Mouse (Mus musculus): ENCODE measurements at regions not wholly inside any gene's neighbourhood (a gene's known extent, or its start where the extent isn't known, plus 50 kb on each side); places are given as distances from the start of the nearest gene placed in this dataset.

GRCm38 (mm10) chr17:88337649-88338404 is 102.7 kb upstream of the Foxn2 start:
- Histone ChIP-seq H3K4me3 (no peak overlapping the region), H3K27ac (no peak overlapping the region)
- no peak for TF ChIP-seq CTCF (IDR thresholded peaks at IDR 0.05)
- intact Hi-C loops (cut with DNase I), result no loop called here
- no peak for DNase-seq (ENCODE audit: extremely low spot score in 1 of 2, low spot score in 2 of 2)

- intact Hi-C loops (cut with DNase I), result no loop called here
- Histone ChIP-seq H3K27ac (no peak overlapping the region), H3K4me3 (no peak overlapping the region)
- no peak for DNase-seq (ENCODE audit: extremely low spot score in 1 of 2, low spot score in 2 of 2)
- no peak for TF ChIP-seq CTCF (IDR thresholded peaks at IDR 0.05)
Measured at GRCm38 (mm10) chr17:88341141-88341540, 99.4 kb upstream of the Foxn2 start.

GRCm38 (mm10) chr17:88341599-88341998 is 98.9 kb upstream of the Foxn2 start:
- no peak for DNase-seq (ENCODE audit: extremely low spot score in 1 of 2, low spot score in 2 of 2)
- Histone ChIP-seq H3K27ac (no peak overlapping the region), H3K4me3 (no peak overlapping the region)
- intact Hi-C loops (cut with DNase I), result no loop called here
- no peak for TF ChIP-seq CTCF (IDR thresholded peaks at IDR 0.05)

- intact Hi-C loops (cut with DNase I), result no loop called here
- no peak for DNase-seq (ENCODE audit: extremely low spot score in 1 of 2, low spot score in 2 of 2)
- Histone ChIP-seq H3K4me3 (no peak overlapping the region), H3K27ac (no peak overlapping the region)
- TF ChIP-seq CTCF (IDR thresholded peaks at IDR 0.05), result no peak
Measured at GRCm38 (mm10) chr17:88343091-88343783, 97.3 kb upstream of the Foxn2 start.

DNA sequence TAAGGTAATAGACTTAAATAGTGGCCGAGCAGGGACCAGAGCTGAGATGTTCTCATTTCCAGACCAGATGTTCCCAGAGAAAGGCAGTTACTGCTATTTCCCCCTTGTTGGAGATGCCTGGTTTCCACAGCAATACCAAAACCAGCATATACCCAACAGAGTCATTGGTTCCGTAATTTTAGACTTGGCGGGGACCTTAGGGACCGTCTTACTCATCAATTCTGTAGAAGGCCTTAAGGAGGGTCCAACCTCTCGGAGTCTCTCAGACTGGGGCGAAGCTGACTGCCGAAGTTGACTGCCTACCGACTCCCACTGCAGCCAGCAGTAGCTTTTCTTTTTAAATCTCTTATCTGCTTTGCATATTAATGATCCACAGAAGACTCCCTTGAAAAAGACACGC is 95.1 kb upstream of the Foxn2 start:
- intact Hi-C loops (cut with DNase I), result no loop called here
- H3K27ac ChIP-seq, result no peak overlapping the region
- no peak for TF ChIP-seq CTCF (IDR thresholded peaks at IDR 0.05)
- no peak overlapping the region for H3K4me3 ChIP-seq
- DNase-seq (ENCODE audit: extremely low spot score in 1 of 2, low spot score in 2 of 2), result no peak

DNA sequence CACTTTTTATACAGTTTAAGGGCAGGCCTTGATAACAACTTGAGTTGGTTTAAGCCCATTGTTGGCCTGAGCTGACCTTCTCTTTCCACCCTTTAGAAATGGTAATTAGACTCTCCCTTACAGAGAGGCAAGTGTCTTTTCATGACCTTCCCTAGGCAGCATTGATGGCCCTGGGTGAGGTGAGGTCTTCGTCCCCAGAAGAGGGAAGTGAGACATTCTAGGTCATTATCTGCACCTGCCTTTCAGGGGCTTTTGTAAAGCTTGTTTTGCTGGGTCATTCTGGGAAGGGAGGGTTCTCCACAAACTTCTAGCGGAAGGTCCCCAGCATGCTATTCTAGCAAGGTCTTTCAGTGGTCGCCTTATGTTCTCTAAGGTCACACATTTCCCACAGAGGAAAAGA is 93.6 kb upstream of the Foxn2 start:
- H3K27ac ChIP-seq, result no peak overlapping the region
- no peak overlapping the region for H3K4me3 ChIP-seq
- no peak for DNase-seq (ENCODE audit: extremely low spot score in 1 of 2, low spot score in 2 of 2)
- no peak for TF ChIP-seq CTCF (IDR thresholded peaks at IDR 0.05)
- intact Hi-C loops (cut with DNase I), result no loop called here

- no peak overlapping the region for H3K4me3 ChIP-seq
- H3K27ac ChIP-seq, result no peak overlapping the region
- no peak for DNase-seq (ENCODE audit: extremely low spot score in 1 of 2, low spot score in 2 of 2)
- intact Hi-C loops (cut with DNase I), result no loop called here
- TF ChIP-seq CTCF (IDR thresholded peaks at IDR 0.05), result no peak
Measured at GRCm38 (mm10) chr17:88349825-88350460, 90.6 kb upstream of the Foxn2 start.

DNA sequence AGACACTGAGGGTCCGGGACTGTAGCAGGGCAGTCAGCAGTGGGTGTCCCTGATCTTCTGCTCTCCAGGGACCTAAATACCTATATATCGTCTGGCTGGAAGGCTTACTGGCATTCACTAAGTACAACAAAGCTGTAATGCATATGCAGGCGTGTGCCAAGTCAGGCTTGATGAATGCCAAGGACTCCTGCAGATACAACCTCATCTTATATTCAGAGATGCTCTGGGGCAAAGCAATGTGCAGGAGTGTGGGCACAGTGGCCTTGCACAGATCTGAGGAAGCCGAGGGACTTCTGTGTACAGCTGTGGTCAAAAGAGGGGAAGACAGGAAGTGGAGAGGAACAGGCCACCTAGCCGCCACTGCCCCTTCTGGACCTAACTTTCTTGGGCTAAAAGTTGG is 89.5 kb upstream of the Foxn2 start:
- no peak overlapping the region for H3K27ac ChIP-seq
- intact Hi-C loops (cut with DNase I), result no loop called here
- H3K4me3 ChIP-seq, result no peak overlapping the region
- DNase-seq (ENCODE audit: extremely low spot score in 1 of 2, low spot score in 2 of 2), result no peak
- TF ChIP-seq CTCF (IDR thresholded peaks at IDR 0.05), result no peak

- intact Hi-C loops (cut with DNase I), result no loop called here
Measured at GRCm38 (mm10) chr17:88352960-88353359, 87.6 kb upstream of the Foxn2 start.

GRCm38 (mm10) chr17:88361161-88361560 is 79.3 kb upstream of the Foxn2 start:
- Histone ChIP-seq H3K4me3 (no peak overlapping the region), H3K27ac (no peak overlapping the region)
- no peak for DNase-seq (ENCODE audit: extremely low spot score in 1 of 2, low spot score in 2 of 2)
- no peak for TF ChIP-seq CTCF (IDR thresholded peaks at IDR 0.05)
- intact Hi-C loops (cut with DNase I), result no loop called here

More at GRCm38 (mm10) chr17:88352960-88353359, 87.6 kb upstream of the Foxn2 start:
- Histone ChIP-seq H3K4me3 (no peak overlapping the region), H3K27ac (no peak overlapping the region)
- TF ChIP-seq CTCF (IDR thresholded peaks at IDR 0.05), result no peak
- DNase-seq (ENCODE audit: extremely low spot score in 1 of 2, low spot score in 2 of 2), result no peak

GRCm38 (mm10) chr17:88362404-88362803 is 78.1 kb upstream of the Foxn2 start:
- no peak for TF ChIP-seq CTCF (IDR thresholded peaks at IDR 0.05)
- intact Hi-C loops (cut with DNase I), result no loop called here
- DNase-seq (ENCODE audit: extremely low spot score in 1 of 2, low spot score in 2 of 2), result no peak
- Histone ChIP-seq H3K27ac (no peak overlapping the region), H3K4me3 (no peak overlapping the region)

- no peak for TF ChIP-seq CTCF (IDR thresholded peaks at IDR 0.05)
- DNase-seq (ENCODE audit: extremely low spot score in 1 of 2, low spot score in 2 of 2), result no peak
- intact Hi-C loops (cut with DNase I), result no loop called here
- Histone ChIP-seq H3K4me3 (no peak overlapping the region), H3K27ac (no peak overlapping the region)
Measured at GRCm38 (mm10) chr17:88367876-88368275, 72.6 kb upstream of the Foxn2 start.
